Mouse (Mus musculus): ENCODE results near the gene Oit3.

The Oit3 gene

DNA sequence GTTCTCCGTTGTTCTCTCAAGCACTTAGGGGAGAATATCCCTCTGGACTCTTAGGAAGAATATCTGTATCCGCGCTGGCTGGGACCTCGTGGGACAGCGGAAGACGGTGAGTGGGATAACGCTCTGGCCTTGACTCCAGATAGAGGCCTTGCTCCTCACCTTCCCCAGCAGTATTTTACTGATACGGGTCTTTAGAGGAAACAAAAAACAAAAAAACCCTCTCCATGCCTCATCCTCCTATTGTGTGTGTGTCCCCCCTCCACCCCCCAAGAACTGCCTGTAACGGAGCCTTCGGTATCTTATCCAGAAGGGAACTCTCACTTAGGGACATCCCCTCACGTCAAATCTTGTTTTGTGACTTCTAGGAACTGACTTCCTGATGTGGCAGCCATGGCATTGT, at the start of gene Oit3:
Gene Oit3, minus strand, starts transcription at position 44 of the 400 bp plus-strand sequence.
- DNase-seq (ENCODE audit: low read depth, low spot score) = no peak

DNA sequence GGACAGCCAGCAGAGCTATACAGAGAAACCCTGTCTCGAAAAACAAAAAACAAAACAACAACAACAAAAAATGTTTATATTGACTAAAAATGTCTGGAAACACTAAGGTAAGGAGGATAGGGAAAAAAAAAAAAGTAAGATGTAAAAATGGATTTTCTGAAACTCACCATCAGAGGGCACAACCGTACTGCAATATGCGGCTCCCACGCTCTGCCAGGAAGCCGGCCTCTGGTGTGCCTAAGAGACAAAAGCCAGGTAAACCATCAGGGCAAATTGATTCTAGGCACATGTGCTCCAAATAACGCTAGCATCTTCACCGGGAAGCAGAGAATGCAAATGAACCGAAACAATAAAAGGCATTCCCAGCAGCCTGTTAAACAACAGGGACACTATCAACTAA, 49.3 kb upstream of the Oit3 start:
- peak; percentile 64 for DNase-seq (ENCODE audit: low read depth, low spot score)

DNA sequence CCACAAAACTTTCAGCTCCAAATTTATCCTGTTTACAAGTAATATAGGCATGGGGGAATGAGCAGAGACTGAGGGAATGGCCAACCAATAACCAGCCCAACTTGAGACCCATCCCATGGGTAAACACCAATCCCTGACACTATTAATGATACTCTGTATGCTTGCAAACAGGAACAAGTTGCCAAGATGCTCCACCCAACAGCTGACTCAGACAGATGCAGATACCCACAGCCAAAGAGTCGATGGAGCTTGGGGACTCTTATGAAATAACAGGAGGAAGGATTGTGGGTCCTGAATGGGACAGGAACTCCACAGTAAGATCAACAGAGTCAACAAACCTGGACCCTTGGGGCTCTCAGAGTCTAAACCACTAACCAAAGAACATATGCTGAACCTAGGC, 47.8 kb upstream of the Oit3 start:
- no peak for DNase-seq (ENCODE audit: low read depth, low spot score)

DNA sequence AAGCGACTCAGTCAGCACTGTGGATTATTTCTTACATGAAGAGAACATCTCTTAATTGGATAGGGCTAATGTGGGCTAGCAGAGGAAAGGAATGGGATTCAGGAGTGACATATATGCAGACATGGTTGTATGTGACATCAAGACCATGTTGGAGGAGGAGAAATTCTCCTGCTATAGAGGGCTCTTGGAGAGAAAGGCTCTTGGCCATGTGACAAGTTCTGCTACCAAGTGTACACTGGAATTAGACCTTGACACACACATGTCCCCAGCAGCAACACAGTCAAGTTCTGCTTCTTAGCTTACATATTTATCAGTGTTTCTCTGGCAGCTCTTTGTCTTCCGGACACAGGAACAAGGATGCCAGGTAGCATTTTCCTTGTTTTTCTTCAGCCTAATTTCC, 45.8 kb upstream of the Oit3 start:
- no peak for DNase-seq (ENCODE audit: low read depth, low spot score)

- no peak for DNase-seq (ENCODE audit: low read depth, low spot score)
Measured at GRCm38 (mm10) chr10:59484318-59484717, 42.7 kb upstream of the Oit3 start.

DNA sequence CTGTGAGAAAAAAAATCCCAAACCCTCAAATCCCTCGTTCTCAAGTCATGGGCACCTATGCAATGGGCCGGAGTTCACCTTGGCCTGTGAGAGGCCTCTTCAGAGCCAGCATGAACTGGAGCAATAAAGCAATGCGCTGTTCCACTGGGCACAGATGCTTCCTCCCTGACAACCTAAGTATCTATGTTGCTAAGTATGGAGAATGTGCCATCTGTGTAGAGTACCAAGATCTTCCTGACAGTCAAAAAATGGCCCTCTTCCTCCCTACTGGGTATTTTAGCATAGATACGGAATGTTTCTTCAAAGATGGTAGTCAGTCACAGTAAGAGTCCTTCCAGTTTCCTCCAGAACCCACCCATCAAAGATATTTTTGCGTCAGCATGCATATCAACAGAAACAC, 39.8 kb upstream of the Oit3 start:
- DNase-seq (ENCODE audit: low read depth, low spot score) = no peak

DNA sequence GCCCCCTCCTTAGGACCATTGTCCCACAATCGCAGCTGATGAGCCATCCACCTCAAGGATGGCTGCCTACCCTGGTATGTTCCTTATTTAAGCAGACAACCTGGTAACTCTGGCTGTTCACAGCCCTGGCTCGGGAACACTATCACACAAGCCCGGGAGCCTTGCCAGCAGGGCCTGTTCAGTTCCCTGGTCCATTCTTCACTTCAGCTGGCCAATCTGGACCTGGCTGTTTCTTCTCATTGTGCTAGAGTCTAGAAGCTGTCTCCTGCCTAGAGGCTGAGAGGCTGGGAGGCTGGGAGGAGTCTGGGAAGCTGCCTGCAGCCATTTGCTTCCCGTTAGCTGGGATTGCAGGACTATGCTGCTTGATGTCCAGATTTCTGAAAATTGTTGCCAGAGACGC, 28.9 kb upstream of the Oit3 start:
- no peak for DNase-seq (ENCODE audit: low read depth, low spot score)

DNA sequence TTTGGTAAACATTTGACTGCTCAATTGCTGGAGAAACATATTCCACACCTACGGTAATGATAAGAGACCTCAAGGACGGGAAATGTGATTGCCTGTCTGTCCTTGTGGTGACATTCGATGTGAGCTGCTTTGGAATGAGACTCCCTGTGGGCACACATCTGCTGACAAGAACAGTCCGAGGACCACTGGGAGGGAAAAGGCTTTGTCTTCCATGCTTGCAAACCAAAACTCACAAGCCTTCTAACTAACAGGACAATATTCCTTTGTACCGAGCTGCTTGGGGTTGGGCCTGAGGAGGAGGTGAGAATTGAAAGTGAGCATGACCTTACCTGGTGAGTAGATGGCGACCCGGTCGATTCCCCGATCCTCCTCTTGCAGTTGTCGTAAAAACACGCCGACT, 25.7 kb upstream of the Oit3 start:
- DNase-seq (ENCODE audit: low read depth, low spot score) = no peak

DNA sequence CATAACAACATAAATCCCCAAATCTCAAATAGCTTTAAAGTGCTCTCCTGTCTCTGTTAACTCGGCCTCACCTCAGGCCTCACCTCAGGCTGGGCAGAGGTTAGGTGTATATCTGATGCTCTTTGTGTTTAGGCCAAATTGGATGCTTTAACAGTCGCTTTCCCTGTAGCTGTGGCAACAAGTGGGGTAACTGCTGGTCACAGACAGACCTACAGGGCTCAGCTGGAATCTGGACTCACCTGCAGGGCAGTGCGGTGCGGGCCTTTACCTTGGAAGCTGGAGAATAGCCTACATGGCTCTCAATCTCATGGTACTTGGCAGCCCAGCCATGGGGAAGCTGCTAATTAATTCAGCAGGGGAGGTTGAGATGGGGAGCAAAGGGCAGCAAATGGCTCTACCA, 25.0 kb upstream of the Oit3 start:
- DNase-seq (ENCODE audit: low read depth, low spot score) = no peak

DNA sequence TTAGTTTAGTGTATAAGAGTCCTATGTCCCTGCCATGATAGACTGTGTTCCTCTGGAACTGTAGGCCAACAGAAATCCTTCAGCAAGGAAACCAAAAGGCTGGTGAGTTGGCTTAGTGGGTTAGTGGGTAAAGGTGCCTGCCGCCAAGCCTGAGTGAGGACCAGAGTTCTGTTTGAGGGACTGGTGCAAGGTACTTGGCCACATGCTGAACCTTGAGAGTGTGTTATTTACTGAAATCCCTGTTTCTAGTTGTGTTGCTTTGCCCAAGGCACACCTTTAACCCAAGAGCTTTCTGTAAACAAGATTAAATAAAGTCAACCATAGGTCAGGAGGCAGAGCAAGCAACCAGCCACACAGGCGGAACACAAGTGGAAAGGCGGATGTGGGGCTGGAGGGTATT, 24.0 kb upstream of the Oit3 start:
- no peak for DNase-seq (ENCODE audit: low read depth, low spot score)

GRCm38 (mm10) chr10:59462307-59462706, 20.7 kb upstream of the Oit3 start:
- no peak for DNase-seq (ENCODE audit: low read depth, low spot score)

DNA sequence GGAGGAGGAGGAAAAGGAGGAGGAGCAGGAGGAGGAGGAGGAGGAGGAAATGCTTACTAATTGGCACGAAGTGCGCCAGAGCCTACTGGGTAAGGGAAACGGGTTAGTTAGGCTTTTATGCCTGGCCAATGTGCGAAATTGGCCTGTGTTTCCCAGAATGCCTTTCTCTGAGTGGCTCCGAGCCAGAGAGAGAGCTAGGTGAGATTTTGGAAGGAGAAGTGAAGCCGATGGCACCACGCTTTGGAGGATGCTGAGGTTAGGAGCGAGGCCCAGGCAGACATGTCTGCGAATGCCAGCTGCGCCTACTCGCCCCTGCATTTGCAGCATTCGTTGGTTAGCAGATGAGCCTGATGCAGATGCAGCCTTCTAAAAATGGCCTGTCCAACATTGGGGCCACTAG, 18.2 kb upstream of the Oit3 start:
- DNase-seq (ENCODE audit: low read depth, low spot score) = no peak

DNA sequence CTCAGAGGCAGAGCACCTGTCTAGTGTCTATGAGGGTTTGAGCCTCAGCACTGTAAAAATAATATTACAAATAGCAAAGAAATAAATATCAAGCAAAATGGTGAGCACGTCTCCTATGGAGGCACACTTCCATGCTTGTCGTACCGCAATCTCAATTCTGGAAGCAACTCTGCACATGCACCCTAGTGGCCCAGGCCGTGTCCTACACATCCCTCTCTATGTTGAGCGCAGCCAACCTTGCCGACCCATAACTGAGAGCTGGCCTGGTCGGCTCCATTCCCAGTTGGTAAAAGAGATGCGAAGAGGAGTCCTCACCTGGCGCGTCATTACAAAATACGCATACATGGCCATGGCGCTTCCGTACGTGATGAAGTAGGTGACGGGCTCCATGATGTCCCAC, 13.1 kb upstream of the Oit3 start:
- DNase-seq (ENCODE audit: low read depth, low spot score) = no peak

DNA sequence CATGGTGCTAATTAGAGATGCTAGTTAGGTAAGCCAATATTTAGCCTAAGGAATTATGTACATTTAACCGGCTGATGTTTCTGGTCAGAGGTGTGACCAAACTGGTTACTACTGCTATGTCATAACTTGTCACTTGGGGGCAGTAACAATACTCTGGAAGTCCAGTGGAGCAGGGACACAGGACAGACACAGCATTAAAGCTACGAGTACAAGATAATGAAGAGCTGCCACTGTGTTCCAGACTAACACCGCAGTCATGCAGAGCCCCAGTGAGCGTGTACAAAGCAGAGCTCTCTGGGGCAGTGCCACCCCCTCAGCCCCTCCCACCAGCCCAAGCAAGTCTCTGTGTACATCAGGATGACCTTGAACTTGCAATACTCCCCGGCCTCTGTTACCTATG, 10.3 kb upstream of the Oit3 start:
- peak; percentile 37 for DNase-seq (ENCODE audit: low read depth, low spot score)

- no peak for DNase-seq (ENCODE audit: low read depth, low spot score)
Measured at GRCm38 (mm10) chr10:59447546-59447945, 6.0 kb upstream of the Oit3 start.

DNA sequence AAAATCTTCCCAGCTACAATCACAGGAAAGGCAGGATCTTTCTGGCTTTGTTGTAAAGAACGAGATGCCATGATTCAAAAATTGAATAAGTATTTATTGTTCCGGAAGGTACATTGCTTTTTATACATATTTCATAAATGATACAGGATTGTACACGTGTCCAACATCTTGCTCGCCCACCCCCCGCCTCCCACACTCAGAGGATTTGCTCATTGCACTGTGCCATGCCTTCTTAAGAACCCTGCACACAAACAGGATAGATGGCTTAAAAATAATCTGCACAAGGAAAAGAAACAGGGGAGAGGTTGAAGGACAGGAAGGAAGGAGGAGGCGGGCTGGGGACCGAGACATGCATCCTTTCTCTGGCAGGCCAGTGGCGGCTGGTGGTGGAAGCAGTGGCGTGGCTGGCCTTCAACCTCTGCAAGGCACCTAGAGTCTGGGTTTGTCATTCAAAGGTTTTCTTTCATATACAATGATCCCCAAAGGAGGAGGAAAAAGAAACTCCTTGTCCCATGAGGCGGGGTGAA, 5.4 kb upstream of the Oit3 start:
- DNase-seq (ENCODE audit: low read depth, low spot score) = no peak

GRCm38 (mm10) chr10:59444635-59445034, 3.1 kb upstream of the Oit3 start:
- DNase-seq (ENCODE audit: low read depth, low spot score) = no peak

- DNase-seq (ENCODE audit: low read depth, low spot score) = no peak
Measured at GRCm38 (mm10) chr10:59444106-59444505, 2.5 kb upstream of the Oit3 start.

GRCm38 (mm10) chr10:59443212-59443611, 1.6 kb upstream of the Oit3 start:
- DNase-seq (ENCODE audit: low read depth, low spot score) = no peak

- no peak for DNase-seq (ENCODE audit: low read depth, low spot score)
Measured at GRCm38 (mm10) chr10:59440177-59440576, 1.4 kb downstream of the Oit3 start.

GRCm38 (mm10) chr10:59439508-59439931, 2.1 kb downstream of the Oit3 start:
- DNase-seq (ENCODE audit: low read depth, low spot score) = no peak

GRCm38 (mm10) chr10:59438651-59439050, 2.9 kb downstream of the Oit3 start:
- no peak for DNase-seq (ENCODE audit: low read depth, low spot score)

DNA sequence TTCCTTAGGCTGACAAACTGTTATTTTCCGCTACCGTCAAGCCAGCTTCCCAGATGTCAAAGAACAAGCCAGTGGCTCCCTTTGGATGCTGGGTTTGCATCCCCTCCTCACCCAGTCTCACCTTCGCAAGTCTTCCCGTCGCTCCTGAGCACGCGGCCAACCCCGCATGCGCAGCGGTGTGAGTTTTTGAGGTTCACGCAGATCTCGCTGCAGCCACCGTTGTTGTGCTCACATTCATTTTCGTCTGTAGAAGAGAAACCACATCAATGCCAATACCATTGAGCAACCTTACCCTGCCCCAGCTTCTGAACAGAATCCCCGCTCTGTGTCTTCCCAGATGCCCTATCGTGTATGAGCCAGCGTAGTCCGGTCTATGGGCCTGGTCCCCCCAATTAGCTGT, 5.8 kb downstream of the Oit3 start:
- DNase-seq (ENCODE audit: low read depth, low spot score) = peak; percentile 48

DNA sequence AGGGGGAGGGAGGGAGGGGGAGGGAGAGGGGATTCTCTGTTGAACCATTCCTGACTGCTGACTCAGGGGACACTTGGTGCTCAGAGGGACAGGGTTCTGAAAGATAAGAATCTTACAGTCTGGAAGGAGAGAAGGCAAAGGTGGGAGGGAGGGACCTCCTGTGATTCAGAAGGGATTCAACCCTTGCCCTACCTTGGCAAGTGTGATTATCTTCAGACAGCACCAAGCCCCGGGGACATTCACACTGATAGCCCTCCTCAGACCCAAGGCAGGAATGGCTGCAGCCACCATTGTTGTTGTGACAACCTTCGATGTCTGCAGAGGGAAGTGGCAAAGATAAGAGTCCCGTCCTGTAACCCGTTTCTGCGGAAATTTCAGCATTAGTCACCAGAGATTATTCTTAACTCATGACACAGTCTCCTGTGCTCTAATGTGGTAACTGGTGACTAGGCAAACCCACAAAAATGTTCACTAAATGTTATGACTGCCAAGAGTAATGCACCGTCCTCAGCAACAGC, 10.8 kb downstream of the Oit3 start:
- DNase-seq (ENCODE audit: low read depth, low spot score) = peak; percentile 52

Measured in CD4-positive, CD25-positive, alpha-beta regulatory T cell, adult 2 months (primary cell).